Mouse (Mus musculus): ENCODE measurements around the gene Cep126. TPM values are rescaled to one million over a fixed set of nuclear protein-coding genes. Genes with fewer than 3 reads are reported as not detected.

Gene Cep126
- polyA plus RNA-seq (2014; fragmentation: Illumina TruSeq; extraction: RNeasy Lipid Tissue Mini Kit (QIAGEN cat#74804); ENCODE audit: low read depth, low replicate concordance): 11.6 TPM

DNA sequence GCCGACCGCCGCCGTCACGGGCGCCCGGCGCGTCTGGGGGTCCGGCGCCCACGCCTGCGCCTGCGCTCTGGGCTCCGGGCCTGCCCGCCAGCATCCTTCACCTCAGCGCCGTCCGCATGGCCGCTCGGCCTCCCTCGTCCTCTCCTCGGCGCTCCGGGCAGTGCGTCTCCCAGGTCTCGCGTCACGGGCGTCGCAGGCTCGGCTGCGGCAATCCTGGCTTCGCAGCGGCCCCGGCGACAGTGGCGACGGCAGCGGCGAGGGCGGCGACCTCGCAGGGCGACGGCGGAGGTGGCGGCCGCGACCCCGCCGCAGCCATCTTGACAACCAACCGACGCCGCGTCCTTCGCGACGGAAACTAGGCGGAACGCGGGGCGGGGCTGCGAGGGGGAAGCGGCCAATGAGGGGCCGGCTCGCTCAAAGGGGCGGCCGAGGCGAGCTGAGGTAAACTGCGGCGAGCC lies at the start of gene Cep126:
Cep126 (minus strand) TSS at position 178 of the 458 bp plus-strand sequence.

DNA sequence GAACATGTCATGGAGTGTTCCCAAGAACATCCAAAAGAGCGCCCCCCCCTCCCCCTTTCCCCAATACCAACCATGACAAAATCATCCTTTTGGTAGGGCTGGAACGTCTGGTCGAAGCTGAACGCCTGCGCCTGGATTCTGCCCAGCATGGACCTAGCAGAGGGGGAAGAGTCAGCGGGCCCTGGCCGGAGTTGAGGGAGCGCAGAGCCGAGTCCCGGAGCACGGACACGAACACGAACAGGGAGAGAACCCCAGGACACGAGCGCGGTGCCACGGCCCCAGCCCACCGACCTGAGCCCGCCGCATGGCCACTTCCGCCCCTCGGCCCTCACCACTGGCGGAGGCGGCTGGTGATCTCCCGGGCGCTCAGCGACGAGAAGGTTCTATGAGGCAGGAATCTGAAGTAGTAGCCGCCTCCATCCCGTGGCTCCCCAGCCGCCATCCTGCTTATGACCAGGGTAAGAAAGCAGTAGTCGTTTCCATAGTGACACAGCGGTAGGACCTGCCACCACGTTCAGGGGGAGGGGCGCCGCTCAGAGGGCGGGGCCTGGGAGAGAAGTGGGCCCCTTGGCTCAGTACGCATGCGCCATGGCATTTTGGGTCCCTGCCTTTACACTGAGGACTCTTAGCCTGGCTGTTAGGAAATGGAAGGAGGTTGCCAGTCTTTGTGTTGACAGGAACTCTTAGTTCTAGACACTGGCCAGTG lies 91.6 kb downstream of the Cep126 start, which contains the start of gene Cfap300:
Cfap300 (minus strand) TSS at position 486 of the 706 bp plus-strand sequence.

Other genes with a start within 250 kb of the Cep126 start
- 59.1 TPM for gene Yap1, start 129.7 kb downstream of the Cep126 start, polyA plus RNA-seq (2014; fragmentation: Illumina TruSeq; extraction: RNeasy Lipid Tissue Mini Kit (QIAGEN cat#74804); ENCODE audit: low read depth, low replicate concordance)
- 6.8 TPM for gene Cfap300, start 91.5 kb downstream of the Cep126 start, polyA plus RNA-seq (2014; fragmentation: Illumina TruSeq; extraction: RNeasy Lipid Tissue Mini Kit (QIAGEN cat#74804); ENCODE audit: low read depth, low replicate concordance)